Mouse (Mus musculus) myocyte (in vitro differentiated cells): ENCODE measurements around the gene Cpb2. TPM values are rescaled to one million over a fixed set of nuclear protein-coding genes. Genes with fewer than 3 reads are reported as not detected.

Experiments used
- H3K27me3 ChIP-seq: one replicate; pipeline ENCODE4 v1.6.1; 2011; ENCODE audit not compliant: control insufficient read depth, insufficient read depth, insufficient read length
- H3K36me3 ChIP-seq: one replicate; pipeline ENCODE4 v1.6.1; 2011; ENCODE audit not compliant: control insufficient read depth, insufficient read depth
- H3K4me2 ChIP-seq: one replicate; pipeline ENCODE4 v1.6.1; 2011; ENCODE audit warnings: low read depth, control low read depth
- H3K4me3 ChIP-seq: one replicate; pipeline ENCODE4 v1.5.1; 2011; ENCODE audit warnings: mild to moderate bottlenecking, control low read depth, moderate library complexity
- H3K79me2 ChIP-seq: one replicate; pipeline ENCODE4 v1.6.1; 2011; ENCODE audit not compliant: control insufficient read depth, insufficient read depth
- H3ac ChIP-seq: one replicate; pipeline ENCODE4 v1.6.1; 2011; ENCODE audit not compliant: control insufficient read depth, insufficient read length
- CEBPB ChIP-seq: IDR thresholded peaks from 2 replicates; pipeline ENCODE4 v1.6.1; 2011; ENCODE audit warnings: mild to moderate bottlenecking, moderate library complexity; ENCODE audit not compliant: poor library complexity, insufficient read depth, severe bottlenecking
- E2F4 ChIP-seq: IDR thresholded peaks from one replicate; pipeline ENCODE4 v1.6.1; 2011; ENCODE audit warnings: mild to moderate bottlenecking, control low read depth, moderate library complexity; ENCODE audit not compliant: insufficient read depth
- MAX ChIP-seq: IDR thresholded peaks from one replicate; pipeline ENCODE4 v1.6.1; 2011; ENCODE audit warnings: low read depth, mild to moderate bottlenecking, control low read depth
- MYOD1 ChIP-seq, 3 experiments: IDR thresholded peaks; one replicate each; pipeline ENCODE4 v1.6.1; 2011; ENCODE audit warnings: control low read depth in 2 of 3, low read depth in 2 of 3, mild to moderate bottlenecking in 2 of 3, moderate library complexity in 1 of 3; ENCODE audit not compliant: insufficient read length in 2 of 3, control insufficient read depth in 1 of 3
- MYOG ChIP-seq, 3 experiments: IDR thresholded peaks; one replicate each; pipeline ENCODE4 v1.6.1; 2011; ENCODE audit warnings: control low read depth in 2 of 3, low read depth in 2 of 3, mild to moderate bottlenecking in 2 of 3; ENCODE audit not compliant: insufficient read length in 2 of 3, control insufficient read depth in 1 of 3, insufficient read depth in 1 of 3
- POLR2A ChIP-seq: IDR thresholded peaks from one replicate; pipeline ENCODE4 v1.6.1; 2011; ENCODE audit warnings: low read depth, mild to moderate bottlenecking, control low read depth, moderate library complexity; ENCODE audit not compliant: insufficient read length
- POLR2AphosphoS2 ChIP-seq: IDR thresholded peaks from one replicate; pipeline ENCODE4 v1.6.1; 2011; ENCODE audit warnings: low read depth, control low read depth; ENCODE audit not compliant: insufficient read length
- REST ChIP-seq: IDR thresholded peaks from one replicate; pipeline ENCODE4 v1.6.1; 2011; ENCODE audit warnings: mild to moderate bottlenecking, control low read depth, moderate library complexity; ENCODE audit not compliant: insufficient read depth, insufficient read length
- SRF ChIP-seq: IDR thresholded peaks from one replicate; pipeline ENCODE4 v1.6.1; 2011; ENCODE audit warnings: low read depth; ENCODE audit not compliant: control insufficient read depth, insufficient read length
- TCF12 ChIP-seq: IDR thresholded peaks from one replicate; pipeline ENCODE4 v1.6.1; 2011; ENCODE audit warnings: mild to moderate bottlenecking, control low read depth; ENCODE audit not compliant: poor library complexity, insufficient read depth, severe bottlenecking
- TCF3 ChIP-seq: IDR thresholded peaks from one replicate; pipeline ENCODE4 v1.6.1; 2011; ENCODE audit warnings: low read depth, control low read depth; ENCODE audit not compliant: insufficient read length
- USF1 ChIP-seq: IDR thresholded peaks from one replicate; pipeline ENCODE4 v1.6.1; 2011; ENCODE audit warnings: low read depth, mild to moderate bottlenecking, control low read depth, moderate library complexity
- polyA plus RNA-seq: library from polyadenylated mRNA; unstranded; fragments of >200 nt; fragmentation: generic; extraction: Trizol; gene quantifications from one replicate; pipeline ENCODE4 v1.2.1, GENCODE M21; 2012; ENCODE audit warnings: missing spikeins

The Cpb2 gene
- polyA plus RNA-seq, 1 experiment, result not detected

DNA sequence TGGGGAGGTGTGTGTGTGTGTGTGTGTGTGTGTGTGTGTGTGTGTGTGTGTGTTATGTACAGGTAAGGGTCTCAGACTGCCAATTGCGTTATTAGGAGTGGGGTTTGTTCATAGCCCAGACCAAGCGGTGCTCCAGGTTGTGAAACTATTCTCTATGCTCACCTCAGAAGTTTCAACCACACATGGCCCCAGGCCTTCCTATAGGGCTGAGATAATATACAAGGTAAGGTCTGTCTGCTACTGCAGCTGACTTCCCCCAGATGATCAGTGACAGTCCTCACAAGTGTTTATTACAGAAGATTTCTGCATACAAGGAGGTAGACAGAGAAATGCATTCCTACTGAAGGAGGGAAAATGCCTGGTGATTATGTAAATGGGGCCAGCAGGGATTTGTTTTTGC, 23.2 kb upstream of the Cpb2 start:
- H3ac ChIP-seq, result no peak overlapping the region
- H3K79me2 ChIP-seq, result no peaks in the 10 kb centered on the region
- TF ChIP-seq CEBPB, result no peak
- no peak for TF ChIP-seq REST
- no peak for TF ChIP-seq TCF3
- no peak for TF ChIP-seq SRF
- no peak for TF ChIP-seq MYOG (IDR thresholded peaks at IDR 0.05; ENCODE audit: control insufficient read depth in 1 of 3, insufficient read depth in 1 of 3, insufficient read length in 2 of 3, low read depth in 2 of 3)

DNA sequence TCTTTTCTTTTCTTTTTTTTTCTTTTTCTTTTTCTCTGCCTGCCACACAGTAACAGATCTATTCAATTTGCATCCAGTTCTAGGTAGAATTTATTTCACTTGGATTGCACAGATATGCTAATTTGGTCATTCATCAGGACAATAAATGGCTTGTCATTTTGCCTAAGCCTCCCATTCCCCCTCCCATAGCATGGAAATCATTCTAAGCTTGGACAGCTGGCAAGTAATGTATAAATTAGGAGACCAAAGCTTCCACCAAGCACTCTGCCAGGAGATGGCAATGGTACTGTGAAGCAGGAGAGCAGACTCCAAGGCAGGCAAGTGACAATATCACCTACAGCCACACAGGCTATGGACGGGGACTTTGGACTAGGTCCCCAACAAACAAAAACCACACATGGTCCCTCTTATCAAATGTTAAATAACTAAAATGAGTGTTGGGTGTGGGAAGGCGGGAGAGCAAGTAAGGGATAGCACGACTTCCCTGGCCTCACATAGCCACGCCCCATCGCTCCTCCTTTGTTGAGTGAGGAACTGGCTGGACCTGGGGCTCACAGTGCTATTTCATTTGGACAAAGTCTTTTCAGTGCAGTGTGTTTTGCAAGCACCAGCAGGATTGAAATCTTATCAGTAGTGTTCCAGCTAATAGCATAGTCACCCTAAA, 22.7 kb upstream of the Cpb2 start:
- no peaks in the 10 kb centered on the region for H3K27me3 ChIP-seq
- TF ChIP-seq SRF (no peak), USF1 (no peak), POLR2A (no peak), TCF12 (no peak), CEBPB (no peak), POLR2AphosphoS2 (no peak), TCF3 (no peak), MYOD1 (IDR thresholded peaks at IDR 0.05; ENCODE audit: control insufficient read depth in 1 of 3, insufficient read length in 2 of 3, low read depth in 2 of 3) (no peak), MYOG (IDR thresholded peaks at IDR 0.05; ENCODE audit: control insufficient read depth in 1 of 3, insufficient read depth in 1 of 3, insufficient read length in 2 of 3, low read depth in 2 of 3) (no peak), MAX (no peak), E2F4 (no peak)
- H3K4me3 ChIP-seq, result no peak overlapping the region
- H3K4me2 ChIP-seq, result no peak overlapping the region
- no peak overlapping the region for H3ac ChIP-seq
- no peaks in the 10 kb centered on the region for H3K36me3 ChIP-seq
- H3K79me2 ChIP-seq, result no peaks in the 10 kb centered on the region

More for the DNA sequence above, 23.2 kb upstream of the Cpb2 start:
- Histone ChIP-seq H3K27me3 (peaks cover 2% of the 10 kb centered on the region), H3K36me3 (no peaks in the 10 kb centered on the region), H3K4me2 (no peak overlapping the region), H3K4me3 (no peak overlapping the region)

DNA sequence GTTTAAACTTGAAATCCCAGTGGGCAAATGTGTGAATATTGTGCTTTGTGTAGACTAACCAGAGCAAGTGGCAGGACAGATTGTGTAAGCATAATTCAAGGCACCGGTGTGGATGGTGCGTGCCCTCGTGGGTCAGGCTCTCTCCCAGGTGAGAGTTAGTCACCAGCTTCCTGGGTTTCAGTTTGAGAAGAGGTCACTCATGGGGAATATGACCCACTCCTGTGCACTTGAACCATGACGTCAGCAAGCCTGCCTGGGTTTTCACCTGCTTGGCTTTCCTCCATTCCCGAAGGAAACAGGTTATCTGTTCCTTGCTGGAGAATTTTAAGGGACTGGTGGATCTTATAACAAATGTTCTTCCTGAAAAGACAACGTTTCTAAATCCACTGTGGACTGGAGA, 19.7 kb upstream of the Cpb2 start:
- Histone ChIP-seq H3K4me2 (no peak overlapping the region), H3K36me3 (no peaks in the 10 kb centered on the region), H3ac (no peak overlapping the region), H3K79me2 (no peaks in the 10 kb centered on the region), H3K27me3 (no peaks in the 10 kb centered on the region), H3K4me3 (no peak overlapping the region)
- no peak for TF ChIP-seq CEBPB
- TF ChIP-seq POLR2AphosphoS2, result no peak
- TF ChIP-seq MYOG (IDR thresholded peaks at IDR 0.05; ENCODE audit: control insufficient read depth in 1 of 3, insufficient read depth in 1 of 3, insufficient read length in 2 of 3, low read depth in 2 of 3), result no peak
- no peak for TF ChIP-seq MYOD1 (IDR thresholded peaks at IDR 0.05; ENCODE audit: control insufficient read depth in 1 of 3, insufficient read length in 2 of 3, low read depth in 2 of 3)
- no peak for TF ChIP-seq E2F4
- no peak for TF ChIP-seq USF1
- TF ChIP-seq SRF, result no peak
- TF ChIP-seq MAX, result no peak
- TF ChIP-seq REST, result no peak
- no peak for TF ChIP-seq TCF3

DNA sequence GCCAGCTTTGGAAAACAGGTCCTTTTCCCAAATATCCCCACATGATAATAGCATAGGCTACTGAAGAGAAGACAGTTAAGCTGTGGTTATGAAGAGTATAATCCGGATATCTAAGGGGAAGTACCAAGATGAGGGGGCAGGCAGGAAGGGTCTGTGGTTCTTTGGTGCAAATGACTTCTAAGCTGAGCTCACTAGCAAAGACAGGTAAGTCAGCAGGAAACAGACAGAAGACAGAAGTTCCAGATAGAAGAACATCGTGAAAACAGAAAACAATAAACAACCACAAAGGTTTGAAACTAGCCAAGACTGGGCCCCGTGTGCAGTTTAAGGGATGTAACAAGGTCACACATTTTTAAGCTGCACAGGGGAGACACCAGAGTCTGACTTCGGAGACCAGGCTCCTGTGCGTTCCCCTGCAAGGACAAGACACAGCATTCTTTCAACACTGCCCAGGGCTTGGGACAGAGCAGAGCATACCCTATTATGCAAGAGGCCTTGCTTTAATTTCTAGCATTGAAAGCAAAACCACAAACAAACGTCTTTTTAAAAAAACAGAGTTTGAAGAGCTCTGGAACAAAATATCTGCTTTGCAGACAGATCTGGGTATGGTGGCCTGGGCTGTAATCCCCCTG, 14.5 kb upstream of the Cpb2 start:
- no peaks in the 10 kb centered on the region for H3K27me3 ChIP-seq
- H3K36me3 ChIP-seq, result no peaks in the 10 kb centered on the region
- no peak overlapping the region for H3K4me2 ChIP-seq
- no peak overlapping the region for H3K4me3 ChIP-seq
- no peaks in the 10 kb centered on the region for H3K79me2 ChIP-seq
- H3ac ChIP-seq, result no peak overlapping the region
- no peak for TF ChIP-seq SRF
- TF ChIP-seq POLR2AphosphoS2, result no peak
- TF ChIP-seq POLR2A, result no peak
- no peak for TF ChIP-seq MYOG (IDR thresholded peaks at IDR 0.05; ENCODE audit: control insufficient read depth in 1 of 3, insufficient read depth in 1 of 3, insufficient read length in 2 of 3, low read depth in 2 of 3)
- no peak for TF ChIP-seq E2F4
- no peak for TF ChIP-seq MYOD1 (IDR thresholded peaks at IDR 0.05; ENCODE audit: control insufficient read depth in 1 of 3, insufficient read length in 2 of 3, low read depth in 2 of 3)
- TF ChIP-seq TCF3, result no peak
- TF ChIP-seq CEBPB, result no peak
- no peak for TF ChIP-seq REST
- no peak for TF ChIP-seq MAX
- no peak for TF ChIP-seq TCF12
- no peak for TF ChIP-seq USF1

DNA sequence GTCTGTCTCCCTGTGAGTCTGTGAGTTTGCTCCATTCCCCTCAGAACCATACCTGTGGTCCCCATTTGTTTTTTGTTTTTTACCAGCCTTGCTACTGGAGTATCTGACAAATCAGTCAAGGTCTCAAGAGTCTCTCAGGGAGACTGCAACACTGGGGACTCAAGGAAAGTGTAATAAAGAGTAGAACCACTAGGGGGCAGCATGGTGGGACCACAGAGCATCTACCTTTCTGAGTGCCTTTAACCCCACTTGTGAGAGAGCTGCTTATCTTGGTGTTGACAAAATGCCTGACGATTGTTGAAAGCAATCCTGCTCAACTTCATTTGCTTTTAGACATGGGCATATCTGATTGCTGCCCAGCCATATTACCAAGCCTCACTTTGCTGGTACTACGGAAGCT, 12.3 kb upstream of the Cpb2 start:
- Histone ChIP-seq H3K36me3 (no peaks in the 10 kb centered on the region), H3K27me3 (no peaks in the 10 kb centered on the region), H3ac (no peak overlapping the region), H3K4me2 (no peak overlapping the region), H3K79me2 (no peaks in the 10 kb centered on the region), H3K4me3 (no peak overlapping the region)
- TF ChIP-seq TCF3 (no peak), REST (no peak), USF1 (no peak), SRF (no peak), POLR2AphosphoS2 (no peak), MYOD1 (IDR thresholded peaks at IDR 0.05; ENCODE audit: control insufficient read depth in 1 of 3, insufficient read length in 2 of 3, low read depth in 2 of 3) (no peak), MAX (no peak), TCF12 (no peak), CEBPB (no peak), E2F4 (no peak), MYOG (IDR thresholded peaks at IDR 0.05; ENCODE audit: control insufficient read depth in 1 of 3, insufficient read depth in 1 of 3, insufficient read length in 2 of 3, low read depth in 2 of 3) (no peak), POLR2A (no peak)
